Mouse (Mus musculus) forebrain, embryonic 13.5 days (tissue): ENCODE measurements at regions not wholly inside any gene's neighbourhood (a gene's known extent, or its start where the extent isn't known, plus 50 kb on each side); places are given as distances from the start of the nearest gene placed in this dataset.
"Not testable (repeated sequence)": the region's sequence is repeated elsewhere in the genome, so short reads cannot be mapped to it uniquely, and the experiment has no call there.

Experiments used
- ATAC-seq: fragments of 200-750 bp; cut with Nextera tagmentation; 2 replicates; pipeline ENCODE4 v1.8.0; 2017
- H3K27ac ChIP-seq: fragments of 300-500 bp; sonication (generic); 2 replicates; pipeline ENCODE4 v1.5.1; 2015; ENCODE audit warnings: inconsistent platforms, mild to moderate bottlenecking, moderate library complexity
- H3K27me3 ChIP-seq: fragments of 300-500 bp; sonication (generic); 2 replicates; pipeline ENCODE4 v1.6.1; 2015; ENCODE audit warnings: mild to moderate bottlenecking, inconsistent platforms
- H3K36me3 ChIP-seq: fragments of 300-500 bp; sonication (generic); 2 replicates; pipeline ENCODE4 v1.6.1; 2015; ENCODE audit warnings: mild to moderate bottlenecking, inconsistent platforms; ENCODE audit not compliant: poor library complexity, severe bottlenecking
- H3K4me1 ChIP-seq: fragments of 300-500 bp; sonication (generic); 2 replicates; pipeline ENCODE4 v1.6.1; 2015; ENCODE audit warnings: inconsistent platforms
- H3K4me2 ChIP-seq: fragments of 300-500 bp; sonication (generic); 2 replicates; pipeline ENCODE4 v1.6.1; 2015; ENCODE audit warnings: inconsistent platforms, mild to moderate bottlenecking, moderate library complexity
- H3K4me3 ChIP-seq: fragments of 300-500 bp; sonication (generic); 2 replicates; pipeline ENCODE4 v1.5.1; 2015; ENCODE audit warnings: mild to moderate bottlenecking, inconsistent platforms
- H3K9ac ChIP-seq: fragments of 300-500 bp; sonication (generic); 2 replicates; pipeline ENCODE4 v1.6.1; 2015; ENCODE audit warnings: mild to moderate bottlenecking, inconsistent platforms
- H3K9me3 ChIP-seq: fragments of 300-500 bp; sonication (generic); replicated peaks from 2 replicates; pipeline ENCODE4 v1.6.1; 2016; ENCODE audit warnings: inconsistent platforms
- WGBS: fragments of 180-500 bp; shearing (Covaris S2); methylation state at CpG from one replicate; pipeline ENCODE4 v1.1.7; 2015; 5-methylcytosine and 5-hydroxymethylcytosine counted together

DNA sequence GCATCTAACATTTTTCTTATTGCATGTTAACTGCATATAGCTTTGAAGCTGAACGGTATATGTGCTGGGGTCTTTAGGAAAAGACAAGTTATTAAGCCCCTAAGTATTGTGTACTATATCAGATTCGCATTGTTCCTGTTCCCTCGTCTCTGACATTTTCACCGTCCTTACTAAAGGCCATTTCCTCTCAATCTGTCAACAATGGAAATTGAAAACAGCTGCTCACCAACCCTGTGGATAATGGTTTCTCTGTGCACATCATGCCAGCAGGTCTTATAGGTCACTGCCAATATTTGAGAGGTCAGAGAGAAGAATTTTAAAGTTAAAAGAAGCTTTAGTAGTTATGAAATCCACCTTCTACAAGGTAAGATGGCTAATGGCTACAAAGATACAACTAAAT, 797.4 kb upstream of the Impad1 start:
- H3K4me1 ChIP-seq: no peaks in the 10 kb centered on the region
- H3K4me3 ChIP-seq: no peak overlapping the region
- H3K36me3 ChIP-seq: no peaks in the 10 kb centered on the region
- 69% methylated on average over 4 of the region's 4 CpGs for WGBS
- no peak for ATAC-seq
- H3K27me3 ChIP-seq: no peaks in the 10 kb centered on the region
- H3K9ac ChIP-seq: no peak overlapping the region
- no peak overlapping the region for H3K4me2 ChIP-seq
- H3K27ac ChIP-seq: no peak overlapping the region
- H3K9me3 ChIP-seq: no peaks in the 10 kb centered on the region

DNA sequence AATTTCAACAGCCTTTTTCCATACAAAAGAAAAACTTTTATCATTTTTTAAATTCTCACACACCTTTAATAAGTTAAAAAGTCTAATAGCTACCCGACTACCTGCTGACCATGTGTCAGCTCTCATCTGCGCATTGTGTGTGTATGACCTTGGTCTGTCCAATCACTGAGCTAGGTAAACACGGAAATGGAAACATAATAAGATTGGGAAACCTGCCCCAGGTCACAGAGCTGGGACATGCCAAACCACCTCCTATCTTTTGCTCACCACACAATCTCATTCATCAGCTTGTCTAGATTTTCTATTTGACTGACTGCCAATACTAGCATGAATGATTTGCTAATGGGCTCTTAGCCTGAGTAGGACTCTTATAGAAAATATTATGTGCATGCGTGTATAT, 794.3 kb upstream of the Impad1 start:
- no peak overlapping the region for H3K27ac ChIP-seq
- H3K9ac ChIP-seq: no peak overlapping the region
- H3K36me3 ChIP-seq: no peaks in the 10 kb centered on the region
- no peak overlapping the region for H3K4me2 ChIP-seq
- H3K9me3 ChIP-seq: no peaks in the 10 kb centered on the region
- H3K4me3 ChIP-seq: no peak overlapping the region
- WGBS: 93% methylated on average over 4 of the region's 4 CpGs
- no peak for ATAC-seq
- no peaks in the 10 kb centered on the region for H3K4me1 ChIP-seq
- no peaks in the 10 kb centered on the region for H3K27me3 ChIP-seq

GRCm38 (mm10) chr4:5585205-5585604, 792.0 kb upstream of the Impad1 start:
- WGBS: 83% methylated on average over 4 of the region's 4 CpGs
- H3K9me3 ChIP-seq: no peaks in the 10 kb centered on the region
- no peak overlapping the region for H3K4me2 ChIP-seq
- no peak overlapping the region for H3K4me3 ChIP-seq
- H3K27me3 ChIP-seq: no peaks in the 10 kb centered on the region
- no peak overlapping the region for H3K27ac ChIP-seq
- no peaks in the 10 kb centered on the region for H3K4me1 ChIP-seq
- no peak overlapping the region for H3K9ac ChIP-seq
- no peak for ATAC-seq
- H3K36me3 ChIP-seq: no peaks in the 10 kb centered on the region

- Histone ChIP-seq H3K27me3 (no peaks in the 10 kb centered on the region), H3K4me3 (no peak overlapping the region), H3K36me3 (no peaks in the 10 kb centered on the region), H3K4me2 (no peak overlapping the region), H3K9me3 (no peaks in the 10 kb centered on the region), H3K27ac (no peak overlapping the region), H3K4me1 (no peaks in the 10 kb centered on the region), H3K9ac (no peak overlapping the region)
- ATAC-seq: peak; percentile 16; the same call in 1 of the 2 replicates
- WGBS: 76% methylated on average over 6 of the region's 6 CpGs
Observed at GRCm38 (mm10) chr4:5583989-5584677, 791.0 kb upstream of the Impad1 start.

- no peak for ATAC-seq
- Histone ChIP-seq H3K4me2 (no peak overlapping the region), H3K9ac (no peak overlapping the region), H3K4me3 (no peak overlapping the region), H3K27ac (no peak overlapping the region), H3K4me1 (no peaks in the 10 kb centered on the region), H3K27me3 (no peaks in the 10 kb centered on the region), H3K36me3 (no peaks in the 10 kb centered on the region), H3K9me3 (no peaks in the 10 kb centered on the region)
Observed at GRCm38 (mm10) chr4:5568076-5568475, 774.9 kb upstream of the Impad1 start.

DNA sequence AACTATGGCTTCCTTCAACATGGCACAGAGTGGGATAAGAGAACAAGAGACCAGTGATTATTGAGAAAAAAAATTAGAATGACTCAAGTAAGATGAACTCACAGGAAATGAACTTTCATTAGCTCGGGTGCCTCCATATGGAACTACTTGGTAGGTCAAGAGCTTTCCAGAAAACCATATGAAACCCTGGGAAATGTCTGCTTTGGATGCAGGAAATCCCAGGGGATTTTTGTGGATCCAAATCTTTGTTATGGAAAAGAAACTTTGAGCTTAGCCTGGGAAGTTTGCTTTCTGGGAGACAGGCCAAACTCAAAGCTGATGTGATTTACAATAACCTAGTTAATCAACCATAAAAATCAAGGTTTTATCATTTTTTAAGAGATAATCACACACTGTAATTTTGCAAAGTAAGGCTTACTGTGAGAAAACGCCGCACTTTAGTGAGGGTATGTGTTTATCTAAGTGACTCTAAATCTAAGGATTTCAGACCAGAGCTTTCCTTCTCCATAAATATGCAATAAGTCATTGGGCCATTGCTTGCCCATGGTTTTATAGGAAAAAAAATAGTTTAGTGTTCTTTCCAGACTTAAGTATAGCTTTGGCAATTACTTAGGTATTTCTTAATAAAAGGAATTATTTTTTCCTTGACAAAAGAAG, 767.0 kb upstream of the Impad1 start:
- H3K27me3 ChIP-seq: no peaks in the 10 kb centered on the region
- WGBS: 77% methylated on average over 3 of the region's 3 CpGs
- no peak for ATAC-seq

DNA sequence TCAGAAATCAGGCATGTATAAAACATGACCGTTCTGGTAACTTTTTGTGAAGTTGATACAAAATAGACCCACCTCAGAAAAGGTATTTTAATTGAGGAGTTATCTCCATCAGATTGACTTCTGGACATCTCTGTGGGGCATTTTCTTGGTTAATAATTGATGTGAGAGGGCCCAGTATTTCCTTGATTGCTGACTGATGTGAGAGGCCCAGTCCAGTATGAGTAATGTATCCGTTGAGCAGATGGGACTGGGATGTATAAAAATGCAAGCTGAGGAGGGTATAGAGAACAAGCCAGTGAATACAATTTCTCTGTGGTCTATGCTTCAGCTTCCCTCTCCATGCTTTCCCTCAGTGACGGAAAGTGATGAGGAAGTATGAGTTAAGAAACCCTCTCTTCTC, 747.0 kb upstream of the Impad1 start:
- 86% methylated on average over 3 of the region's 3 CpGs for WGBS
- Histone ChIP-seq H3K9me3 (no peaks in the 10 kb centered on the region), H3K4me1 (no peaks in the 10 kb centered on the region), H3K9ac (no peak overlapping the region), H3K36me3 (no peaks in the 10 kb centered on the region), H3K4me3 (no peak overlapping the region), H3K4me2 (no peak overlapping the region), H3K27ac (no peak overlapping the region), H3K27me3 (no peaks in the 10 kb centered on the region)
- ATAC-seq: no peak

More for the DNA sequence above, 767.0 kb upstream of the Impad1 start:
- no peak overlapping the region for H3K4me2 ChIP-seq
- no peak overlapping the region for H3K9ac ChIP-seq
- no peak overlapping the region for H3K4me3 ChIP-seq
- H3K27ac ChIP-seq: no peak overlapping the region
- H3K4me1 ChIP-seq: no peaks in the 10 kb centered on the region
- no peaks in the 10 kb centered on the region for H3K9me3 ChIP-seq
- H3K36me3 ChIP-seq: no peaks in the 10 kb centered on the region

DNA sequence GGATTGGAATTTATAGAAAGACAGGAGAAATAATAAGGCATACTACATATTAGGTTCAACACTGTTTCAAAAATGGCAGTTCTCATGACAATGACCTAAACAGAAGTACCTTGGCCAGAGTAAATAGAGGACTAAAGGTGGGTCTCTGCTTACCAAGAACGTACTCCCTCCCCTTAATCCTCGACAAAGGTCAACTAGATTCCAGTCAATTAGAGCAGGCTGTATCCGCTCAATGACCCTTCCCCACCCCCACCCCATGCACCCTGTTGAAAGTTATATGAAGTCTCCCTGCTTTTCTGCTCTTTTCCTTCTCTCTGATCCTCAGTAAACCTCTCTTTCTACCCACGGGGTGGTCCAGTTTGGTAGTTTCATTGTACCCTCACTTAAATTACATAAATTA, 737.3 kb upstream of the Impad1 start:
- H3K4me3 ChIP-seq: no peak overlapping the region
- H3K4me1 ChIP-seq: no peaks in the 10 kb centered on the region
- ATAC-seq: no peak
- no peaks in the 10 kb centered on the region for H3K9me3 ChIP-seq
- no peaks in the 10 kb centered on the region for H3K36me3 ChIP-seq
- no peaks in the 10 kb centered on the region for H3K27me3 ChIP-seq
- no peak overlapping the region for H3K27ac ChIP-seq
- WGBS: 62% methylated on average over 4 of the region's 4 CpGs
- no peak overlapping the region for H3K4me2 ChIP-seq
- H3K9ac ChIP-seq: no peak overlapping the region

DNA sequence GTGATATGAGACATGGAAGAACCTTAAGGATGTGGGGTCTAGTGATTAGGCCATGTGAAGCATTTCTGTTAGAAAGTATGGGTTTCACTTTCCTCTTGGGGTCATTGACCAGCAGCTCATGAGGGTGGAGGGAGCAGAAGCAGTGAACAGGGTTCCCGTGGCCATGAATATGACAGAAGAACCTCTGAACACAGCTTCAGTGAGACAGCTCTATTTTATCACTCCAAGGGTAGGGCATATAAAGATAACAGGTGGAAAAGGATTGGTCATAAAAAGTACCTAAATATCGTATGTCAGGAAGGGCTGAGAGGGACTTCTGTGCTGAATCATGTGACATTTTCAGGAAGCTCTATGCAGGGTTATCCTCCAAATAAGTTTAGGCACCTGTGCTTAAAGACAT, 725.4 kb upstream of the Impad1 start:
- Histone ChIP-seq H3K9me3 (no peaks in the 10 kb centered on the region), H3K36me3 (no peaks in the 10 kb centered on the region), H3K9ac (no peak overlapping the region), H3K27ac (no peak overlapping the region), H3K4me2 (no peak overlapping the region), H3K4me1 (no peaks in the 10 kb centered on the region), H3K27me3 (no peaks in the 10 kb centered on the region), H3K4me3 (no peak overlapping the region)
- ATAC-seq: no peak
- WGBS: 94% methylated on average over 2 of the region's 2 CpGs

GRCm38 (mm10) chr4:5515426-5515825, 722.3 kb upstream of the Impad1 start:
- ATAC-seq: not testable (repeated sequence)
- 78% methylated on average over 6 of the region's 6 CpGs for WGBS

DNA sequence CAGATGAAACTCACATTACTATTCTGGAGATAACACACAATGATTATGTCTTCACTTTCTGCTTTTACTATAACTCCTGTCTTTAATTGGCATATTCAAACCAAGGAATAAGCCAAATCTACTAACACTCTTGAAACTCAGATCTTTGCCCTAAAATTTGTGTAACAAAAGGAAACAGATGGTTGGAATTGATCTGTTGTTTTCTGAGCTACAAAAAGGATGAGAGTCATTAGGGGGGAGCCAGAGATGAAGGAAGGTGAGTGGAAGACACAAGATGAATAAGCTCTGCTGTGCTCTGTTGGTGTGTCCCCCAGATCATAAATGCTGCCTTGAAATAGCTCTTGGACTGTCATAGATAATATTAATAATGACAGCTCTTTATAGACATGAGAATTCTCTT, 718.6 kb upstream of the Impad1 start:
- Histone ChIP-seq H3K4me1 (no peaks in the 10 kb centered on the region), H3K4me3 (no peak overlapping the region), H3K36me3 (no peaks in the 10 kb centered on the region), H3K9ac (no peak overlapping the region), H3K27ac (no peak overlapping the region), H3K27me3 (no peaks in the 10 kb centered on the region), H3K4me2 (no peak overlapping the region), H3K9me3 (no peaks in the 10 kb centered on the region)
- no peak for ATAC-seq

More at GRCm38 (mm10) chr4:5515426-5515825, 722.3 kb upstream of the Impad1 start:
- not testable (repeated sequence) for H3K36me3 ChIP-seq, H3K4me2 ChIP-seq, H3K9ac ChIP-seq, H3K9me3 ChIP-seq, H3K4me1 ChIP-seq, H3K27me3 ChIP-seq, H3K4me3 ChIP-seq, H3K27ac ChIP-seq

- 85% methylated on average over 5 of the region's 5 CpGs for WGBS
Observed at GRCm38 (mm10) chr4:5509398-5509797, 716.2 kb upstream of the Impad1 start.

DNA sequence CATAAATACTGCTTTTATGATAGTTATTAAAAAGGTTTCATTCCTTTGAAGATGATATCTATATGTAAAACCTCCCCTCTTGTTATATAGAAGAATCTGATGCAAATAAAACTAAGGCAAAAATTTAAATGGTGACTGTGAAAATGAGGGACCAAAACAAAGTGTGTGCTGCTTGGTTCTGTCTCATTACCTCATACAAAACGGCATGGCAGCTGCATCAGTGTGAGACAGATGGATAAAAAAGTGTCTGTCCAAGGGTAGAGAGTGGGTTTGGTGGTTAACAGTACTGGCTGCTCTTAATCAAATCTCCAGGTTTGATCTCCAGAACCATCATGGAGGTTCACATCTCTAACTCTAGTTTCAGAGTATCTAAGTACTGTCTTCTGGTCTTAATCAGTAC, 701.9 kb upstream of the Impad1 start:
- Histone ChIP-seq H3K4me2 (no peak overlapping the region), H3K4me1 (no peaks in the 10 kb centered on the region), H3K9ac (no peak overlapping the region), H3K36me3 (no peaks in the 10 kb centered on the region), H3K27me3 (no peaks in the 10 kb centered on the region), H3K9me3 (no peaks in the 10 kb centered on the region), H3K4me3 (no peak overlapping the region), H3K27ac (no peak overlapping the region)
- no peak for ATAC-seq
- 94% methylated on average over 1 of the region's 1 CpGs for WGBS

More at GRCm38 (mm10) chr4:5509398-5509797, 716.2 kb upstream of the Impad1 start:
- H3K36me3 ChIP-seq: no peaks in the 10 kb centered on the region
- H3K27me3 ChIP-seq: no peaks in the 10 kb centered on the region
- no peak overlapping the region for H3K9ac ChIP-seq
- H3K9me3 ChIP-seq: no peaks in the 10 kb centered on the region
- H3K4me1 ChIP-seq: no peaks in the 10 kb centered on the region
- no peak overlapping the region for H3K4me3 ChIP-seq
- no peak overlapping the region for H3K4me2 ChIP-seq
- no peak for ATAC-seq
- H3K27ac ChIP-seq: no peak overlapping the region
